Mouse (Mus musculus) cortical plate, adult 2 months (tissue): ENCODE data around the gene Nkd1.

ENCODE experiments used
- CTCF ChIP-seq: fragments of 200-500 bp; IDR thresholded peaks from 2 replicates; pipeline ENCODE4 v1.5.1; 2011; ENCODE audit warnings: mild to moderate bottlenecking, control low read depth, low read length; ENCODE audit not compliant: insufficient read depth; ENCODE audit errors: extremely low read depth
- POLR2A ChIP-seq: fragments of 200-500 bp; IDR thresholded peaks from 2 replicates; pipeline ENCODE4 v1.6.1; 2011; ENCODE audit warnings: mild to moderate bottlenecking, low read length, control low read depth; ENCODE audit not compliant: insufficient read depth; ENCODE audit errors: extremely low read depth

- TF ChIP-seq CTCF (no peak), POLR2A (no peak)
Measured at GRCm38 (mm10) chr8:88577666-88578065, 56.5 kb downstream of the Nkd1 start.
